Mouse (Mus musculus) limb, embryonic 14.5 days (tissue): Measurements from ENCODE around the gene Srgap1. TPM values are rescaled to one million over a fixed set of nuclear protein-coding genes. Genes with fewer than 3 reads are reported as not detected.
A peak's percentile ranks its signal among the peaks of the same experiment; 100 is the strongest.

Experiments used
- ATAC-seq: fragments of 200-750 bp; cut with Nextera tagmentation; 2 replicates; pipeline ENCODE4 v1.8.0; 2017; ENCODE audit warnings: low read depth, moderate number of reproducible peaks, moderate TSS enrichment; ENCODE audit not compliant: low FRiP score
- DNase-seq: peaks from one replicate; pipeline ENCODE4 v3.0.0-alpha.2; 2015; ENCODE audit warnings: low spot score
- H3K27ac ChIP-seq: fragments of 300-500 bp; sonication (generic); replicated peaks from 2 replicates; pipeline ENCODE4 v1.5.1; 2014; ENCODE audit warnings: low read depth, mild to moderate bottlenecking, low read length, moderate library complexity, mixed read lengths
- H3K27me3 ChIP-seq: fragments of 300-500 bp; sonication (generic); 2 replicates; pipeline ENCODE4 v1.6.1; 2014; ENCODE audit warnings: low read length, mixed read lengths; ENCODE audit not compliant: control insufficient read depth, insufficient read depth
- H3K36me3 ChIP-seq: fragments of 300-500 bp; sonication (generic); 2 replicates; pipeline ENCODE4 v1.6.1; 2014; ENCODE audit warnings: mild to moderate bottlenecking, low read length, moderate library complexity, mixed read lengths; ENCODE audit not compliant: control insufficient read depth, insufficient read depth
- H3K4me1 ChIP-seq: fragments of 300-500 bp; sonication (generic); 2 replicates; pipeline ENCODE4 v1.6.1; 2014; ENCODE audit warnings: antibody characterized with exemption, low read length, mixed read lengths; ENCODE audit not compliant: control insufficient read depth, insufficient read depth
- H3K4me2 ChIP-seq: fragments of 300-500 bp; sonication (generic); replicated peaks from 2 replicates; pipeline ENCODE4 v1.6.1; 2014; ENCODE audit warnings: low read depth, mild to moderate bottlenecking, low read length, moderate library complexity; ENCODE audit not compliant: severe bottlenecking
- H3K4me3 ChIP-seq: fragments of 300-500 bp; sonication (generic); replicated peaks from 2 replicates; pipeline ENCODE4 v1.5.1; 2014; ENCODE audit warnings: low read length
- H3K9ac ChIP-seq: fragments of 300-500 bp; sonication (generic); 2 replicates; pipeline ENCODE4 v1.6.1; 2014; ENCODE audit warnings: mild to moderate bottlenecking, low read depth, low read length, moderate library complexity; ENCODE audit not compliant: severe bottlenecking
- H3K9me3 ChIP-seq: fragments of 300-500 bp; sonication (generic); 2 replicates; pipeline ENCODE4 v1.6.1; 2016; ENCODE audit warnings: low read length; ENCODE audit not compliant: control insufficient read depth
- POLR2A ChIP-seq: fragments of 200-500 bp; IDR thresholded peaks from 2 replicates; pipeline ENCODE4 v1.8.0; 2012; ENCODE audit warnings: inconsistent platforms, mild to moderate bottlenecking, moderate library complexity, borderline replicate concordance; ENCODE audit not compliant: insufficient read depth, insufficient read length; ENCODE audit errors: extremely low read depth
- WGBS: fragments of 180-500 bp; shearing (Covaris S2); extraction: QIAGEN DNeasy Blood & Tissue Kit; methylation state at CpG from one replicate; pipeline ENCODE4 v1.1.7; 2014; 5-methylcytosine and 5-hydroxymethylcytosine counted together
- polyA plus RNA-seq, 2 experiments: library from polyadenylated mRNA; depleted of rRNA in 1 of 2; stranded (reverse) in 1 of 2; unstranded in 1 of 2; fragments of >200 nt; fragmentation: Nextera tagmentation in 1 of 2; extraction: Ambion mirVana in 1 of 2; gene quantifications; 2 replicates each; pipeline versions ENCODE4 v1.2.1 to v1.2.3; 2012 to 2014

Gene Srgap1
- polyA plus RNA-seq, 2 experiments = 9.6 to 18.2 TPM

- H3K4me1 ChIP-seq = peaks cover 16% of the 10 kb centered on the region
- no peak overlapping the region for H3K9ac ChIP-seq
- DNase-seq = peak; percentile 75
- no peak overlapping the region for H3K4me2 ChIP-seq
- no peak overlapping the region; the same call in 1 of the 2 replicates for H3K27ac ChIP-seq
- no peak for TF ChIP-seq POLR2A
- 43% methylated on average over 11 of the region's 11 CpGs for WGBS
- no peak overlapping the region for H3K4me3 ChIP-seq
- no peak for ATAC-seq
- H3K27me3 ChIP-seq = no peaks in the 10 kb centered on the region
- H3K36me3 ChIP-seq = no peaks in the 10 kb centered on the region
- H3K9me3 ChIP-seq = no peaks in the 10 kb centered on the region
Measured at GRCm38 (mm10) chr10:121961121-121961893, 85.8 kb downstream of the Srgap1 start.

GRCm38 (mm10) chr10:121958741-121959140 is 88.4 kb downstream of the Srgap1 start:
- Histone ChIP-seq H3K4me3 (no peak overlapping the region), H3K4me1 (peaks cover 20% of the 10 kb centered on the region), H3K9me3 (no peaks in the 10 kb centered on the region), H3K36me3 (no peaks in the 10 kb centered on the region), H3K4me2 (no peak overlapping the region), H3K27me3 (no peaks in the 10 kb centered on the region), H3K27ac (no peak overlapping the region), H3K9ac (no peak overlapping the region)
- no peak for ATAC-seq
- no peak for TF ChIP-seq POLR2A
- 83% methylated on average over 8 of the region's 8 CpGs for WGBS
- DNase-seq = no peak

- 72% methylated on average over 11 of the region's 11 CpGs for WGBS
- peaks cover 17% of the 10 kb centered on the region for H3K4me1 ChIP-seq
- ATAC-seq = no peak
- H3K27me3 ChIP-seq = no peaks in the 10 kb centered on the region
- H3K36me3 ChIP-seq = no peaks in the 10 kb centered on the region
- no peak overlapping the region for H3K4me2 ChIP-seq
- H3K4me3 ChIP-seq = no peak overlapping the region
- no peaks in the 10 kb centered on the region for H3K9me3 ChIP-seq
- no peak for DNase-seq
- no peak overlapping the region for H3K9ac ChIP-seq
- no peak for TF ChIP-seq POLR2A
- H3K27ac ChIP-seq = no peak overlapping the region
Measured at GRCm38 (mm10) chr10:121956505-121956904, 90.6 kb downstream of the Srgap1 start.

DNA sequence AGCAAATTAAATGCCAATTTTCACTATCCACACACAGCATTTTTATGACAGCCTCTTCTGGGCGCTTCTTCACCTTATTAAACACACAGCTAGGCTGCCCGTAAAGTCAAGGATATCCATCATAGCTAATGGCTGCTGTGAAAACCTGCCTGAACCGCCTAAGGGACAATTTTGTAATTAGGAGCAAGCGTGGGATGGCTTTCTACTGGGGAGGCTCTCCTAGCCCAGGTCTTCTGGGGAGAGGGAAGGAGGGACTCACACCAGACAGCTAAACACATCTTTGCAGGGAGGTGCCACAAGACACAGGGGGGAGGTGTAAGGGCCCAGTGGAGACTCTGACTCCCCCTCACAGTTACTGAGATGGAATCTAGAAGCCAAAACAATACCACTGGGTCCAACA is 91.4 kb downstream of the Srgap1 start:
- Histone ChIP-seq H3K4me2 (no peak overlapping the region), H3K4me1 (peaks cover 9% of the 10 kb centered on the region; the same call in 1 of the 2 replicates), H3K36me3 (no peaks in the 10 kb centered on the region), H3K9ac (no peak overlapping the region), H3K4me3 (no peak overlapping the region), H3K9me3 (no peaks in the 10 kb centered on the region), H3K27ac (no peak overlapping the region), H3K27me3 (no peaks in the 10 kb centered on the region)
- ATAC-seq (no peak), DNase-seq (no peak)
- TF ChIP-seq POLR2A = no peak
- WGBS = 36% methylated on average over 4 of the region's 4 CpGs

- Histone ChIP-seq H3K27me3 (no peaks in the 10 kb centered on the region), H3K4me2 (no peak overlapping the region), H3K4me1 (peaks cover 9% of the 10 kb centered on the region; the same call in 1 of the 2 replicates), H3K27ac (no peak overlapping the region), H3K9me3 (no peaks in the 10 kb centered on the region), H3K36me3 (no peaks in the 10 kb centered on the region), H3K4me3 (no peak overlapping the region), H3K9ac (no peak overlapping the region)
- no peak for ATAC-seq
- TF ChIP-seq POLR2A = no peak
- DNase-seq = no peak
- WGBS = 84% methylated on average over 6 of the region's 6 CpGs
Measured at GRCm38 (mm10) chr10:121954877-121955276, 92.2 kb downstream of the Srgap1 start.
